Mouse (Mus musculus): Measurements from ENCODE around the gene Arnt2.

The Arnt2 gene

DNA sequence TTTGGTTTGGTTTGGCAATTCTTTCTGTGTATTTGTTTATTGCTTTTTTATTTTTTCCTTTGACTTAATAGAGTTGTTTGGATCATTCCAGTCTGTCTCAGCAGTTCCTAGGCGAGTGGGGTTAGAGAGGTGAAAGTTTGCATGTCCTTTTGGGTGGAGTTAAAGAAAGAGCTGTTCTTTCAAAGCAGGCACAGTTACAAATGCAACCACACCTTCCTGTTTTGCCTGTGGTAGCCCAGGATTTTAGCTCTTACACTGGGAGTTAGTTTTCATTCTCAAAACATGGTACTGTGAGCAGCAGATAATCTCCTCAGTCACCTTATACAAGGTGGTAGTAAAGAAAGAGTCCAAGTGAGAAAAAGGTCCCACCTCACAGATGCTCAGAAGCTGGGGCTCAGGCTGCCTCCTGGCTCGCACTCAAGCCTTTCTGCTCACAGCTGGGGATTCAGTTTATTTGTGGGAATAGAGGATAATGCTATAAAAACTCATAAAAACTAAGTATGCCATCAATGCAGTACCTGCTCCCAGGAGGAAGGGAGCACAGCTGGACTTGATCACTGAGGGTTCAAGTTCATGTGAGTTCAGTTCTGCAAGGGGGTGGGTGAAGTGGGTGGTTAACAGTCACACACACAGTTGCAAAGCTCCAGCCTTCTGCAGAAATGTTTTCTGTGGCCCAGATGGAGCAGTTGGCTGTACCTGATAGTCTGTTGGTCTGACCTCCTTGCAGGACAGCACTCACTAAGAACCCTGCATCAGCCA lies 84.2 kb downstream of the Arnt2 start:
- in situ Hi-C loops (cut with MboI; ENCODE audit: low pct_unique_long_range_greater_than_20kb in 1 of 2, low sequenced_read_pairs in 2 of 2, unreplicated experiment in 1 of 2): loop anchor here in 1 of 2 experiments (25.0 kb wide), 1 partner anchor 363 kb away; no protein-coding TSS in a partner anchor

DNA sequence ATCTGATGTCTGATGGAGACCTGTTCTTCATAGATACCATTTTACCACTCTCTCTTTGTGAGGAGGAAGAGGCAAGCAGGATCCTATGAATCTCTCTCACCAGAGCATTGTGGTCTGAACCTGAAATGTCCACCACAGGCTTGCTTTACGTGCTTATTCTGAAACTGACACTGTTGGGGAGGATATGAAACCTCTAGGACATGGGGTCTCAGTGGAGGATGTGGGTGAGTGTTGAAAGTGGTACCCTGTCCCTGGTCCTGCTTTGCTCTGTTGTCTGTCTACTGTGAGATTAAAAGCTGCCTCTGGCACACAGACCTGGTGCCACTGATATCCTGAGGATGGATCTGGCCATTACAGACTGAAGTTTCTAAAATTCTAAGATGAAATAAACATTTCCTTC lies 88.4 kb downstream of the Arnt2 start:
- in situ Hi-C loops (cut with MboI; ENCODE audit: low pct_unique_long_range_greater_than_20kb in 1 of 2, low sequenced_read_pairs in 2 of 2, unreplicated experiment in 1 of 2): no loop called here

DNA sequence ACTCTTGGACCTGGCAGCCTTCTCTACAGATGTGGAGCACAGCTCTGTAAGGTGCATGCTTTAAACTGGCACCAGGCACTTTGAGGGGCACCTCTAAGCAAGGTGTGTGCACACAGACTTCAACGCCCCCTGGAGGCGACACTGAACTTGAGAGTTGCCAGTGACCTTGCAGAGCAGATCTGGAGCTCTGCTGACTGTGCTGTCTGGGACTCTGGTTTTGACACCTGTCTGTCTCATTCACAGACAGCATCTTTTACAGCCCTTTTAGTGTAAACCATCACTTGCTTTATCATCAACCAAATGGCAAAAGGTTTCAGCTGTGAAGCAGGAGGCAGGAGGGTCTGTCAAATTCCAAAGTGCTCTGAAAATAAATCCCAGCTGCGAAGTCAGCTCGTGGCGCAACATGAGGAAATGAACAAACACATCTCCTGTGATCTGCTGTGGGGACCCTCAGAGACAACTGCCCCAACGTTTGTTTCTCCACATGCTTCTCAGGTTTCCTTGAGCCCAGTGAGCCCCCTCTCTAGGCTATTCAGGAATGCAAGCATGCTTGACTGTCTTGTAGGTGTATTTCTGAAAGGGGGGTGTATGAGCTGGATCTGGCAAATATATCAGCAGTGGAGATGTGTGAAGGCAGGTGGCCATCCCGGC lies 94.5 kb downstream of the Arnt2 start:
- in situ Hi-C loops (cut with MboI; ENCODE audit: low pct_unique_long_range_greater_than_20kb in 1 of 2, low sequenced_read_pairs in 2 of 2, unreplicated experiment in 1 of 2): no loop called here

DNA sequence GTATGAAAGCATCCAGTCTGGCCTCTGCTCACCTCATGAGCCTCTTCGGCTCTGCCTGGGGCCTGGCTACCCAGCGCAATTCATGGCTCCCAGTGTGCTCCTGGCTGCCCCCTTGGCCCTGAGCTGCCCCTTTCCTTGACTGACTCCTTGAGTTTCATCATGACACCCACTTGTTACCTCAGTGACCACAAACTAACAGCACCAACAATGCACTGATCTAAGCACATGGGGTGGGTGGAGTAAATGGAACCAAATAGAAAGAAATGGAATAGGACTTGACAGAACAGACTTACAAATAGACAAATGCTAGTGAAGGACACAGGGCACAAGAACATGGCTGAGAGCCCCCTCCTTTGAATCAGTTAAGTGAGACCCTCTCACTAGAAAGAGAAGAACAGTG lies 95.2 kb downstream of the Arnt2 start:
- in situ Hi-C loops (cut with MboI; ENCODE audit: low pct_unique_long_range_greater_than_20kb in 1 of 2, low sequenced_read_pairs in 2 of 2, unreplicated experiment in 1 of 2): no loop called here

DNA sequence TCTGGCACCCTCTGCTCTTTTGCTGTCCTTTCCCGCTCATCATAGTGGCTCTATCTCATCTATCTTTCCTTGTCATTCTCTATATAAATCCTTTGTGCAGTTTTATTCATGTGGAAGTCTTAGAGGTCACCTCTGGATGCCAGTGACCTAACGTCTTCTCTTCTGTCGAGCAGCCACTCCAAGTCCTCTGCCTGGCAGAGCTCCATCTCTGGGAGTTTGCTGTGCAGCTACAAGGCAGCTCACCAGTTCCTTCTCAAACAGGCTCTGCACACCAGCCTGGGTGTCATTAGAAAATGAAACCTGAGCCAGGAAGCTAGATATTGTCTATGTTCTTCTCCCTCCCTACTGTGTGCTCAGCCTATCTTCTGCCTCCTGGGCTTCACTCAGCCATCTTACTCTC lies 98.4 kb downstream of the Arnt2 start:
- in situ Hi-C loops (cut with MboI; ENCODE audit: low pct_unique_long_range_greater_than_20kb in 1 of 2, low sequenced_read_pairs in 2 of 2, unreplicated experiment in 1 of 2): no loop called here

DNA sequence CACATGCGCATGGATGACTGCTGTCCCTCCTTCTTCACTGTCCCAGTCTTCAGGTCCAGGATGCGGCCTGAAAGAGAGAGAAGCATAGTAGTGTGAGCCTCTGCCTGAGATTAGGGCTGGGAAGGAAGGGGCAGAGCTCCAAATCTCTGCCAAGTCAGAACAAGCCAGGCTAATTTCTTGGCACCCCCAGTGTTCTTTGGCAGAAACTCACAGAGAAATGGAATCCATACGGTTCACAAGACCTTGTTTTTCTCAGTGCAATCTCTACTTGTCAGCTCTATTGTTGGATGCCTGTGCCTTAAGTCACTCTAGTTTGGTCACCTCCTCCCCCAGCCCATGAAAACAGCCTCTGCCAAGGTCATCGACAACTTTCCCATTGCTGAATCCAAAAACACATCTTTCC lies 99.1 kb downstream of the Arnt2 start:
- in situ Hi-C loops (cut with MboI; ENCODE audit: low pct_unique_long_range_greater_than_20kb in 1 of 2, low sequenced_read_pairs in 2 of 2, unreplicated experiment in 1 of 2): no loop called here

DNA sequence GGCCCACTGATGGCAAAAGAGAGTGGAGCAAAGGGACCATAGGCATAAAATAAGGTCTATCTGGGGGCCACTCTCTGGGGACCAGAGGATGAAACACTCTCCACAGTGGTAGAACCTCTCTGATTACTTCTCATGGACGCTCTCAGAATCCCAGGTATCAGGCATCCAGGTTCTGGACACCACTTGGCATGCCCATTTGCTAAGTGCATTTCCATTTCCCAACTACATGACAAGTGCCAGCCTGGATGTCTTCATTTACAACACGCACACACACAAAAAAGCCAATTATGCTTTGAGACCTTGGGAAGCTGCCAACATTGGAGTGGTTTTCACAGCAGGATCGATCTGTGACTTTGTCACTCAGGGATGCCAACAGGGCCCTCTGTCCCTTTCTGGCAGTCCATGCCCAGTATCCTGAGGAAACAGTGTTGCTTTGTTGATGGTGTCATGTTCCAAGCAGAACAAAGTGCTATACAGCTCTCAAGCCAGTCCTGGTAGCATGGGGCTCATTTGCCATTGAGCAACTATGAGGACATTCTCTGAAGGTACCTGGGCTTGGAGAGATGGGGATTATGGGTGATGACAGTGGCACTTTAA lies 102.5 kb downstream of the Arnt2 start:
- in situ Hi-C loops (cut with MboI; ENCODE audit: low pct_unique_long_range_greater_than_20kb in 1 of 2, low sequenced_read_pairs in 2 of 2, unreplicated experiment in 1 of 2): no loop called here

DNA sequence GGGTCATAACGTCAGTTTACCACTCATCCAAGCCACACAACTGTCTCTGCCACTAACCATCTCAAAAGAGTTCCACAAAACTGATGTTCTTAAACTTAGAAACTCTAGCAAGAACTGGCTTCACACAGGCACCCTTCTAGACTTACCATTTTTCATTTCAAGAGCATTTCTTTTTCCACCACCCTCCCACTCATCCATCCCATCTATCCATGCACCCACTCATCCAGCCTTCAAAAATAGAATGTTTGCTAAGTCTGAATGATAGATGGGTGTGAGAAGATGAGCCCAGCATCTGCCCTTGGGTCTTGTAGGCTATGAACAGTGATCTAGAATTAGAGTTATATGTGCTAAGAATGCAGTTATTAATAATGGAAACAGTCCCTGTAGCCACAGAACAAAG lies 109.7 kb downstream of the Arnt2 start:
- in situ Hi-C loops (cut with MboI; ENCODE audit: low pct_unique_long_range_greater_than_20kb in 1 of 2, low sequenced_read_pairs in 2 of 2, unreplicated experiment in 1 of 2): no loop called here

DNA sequence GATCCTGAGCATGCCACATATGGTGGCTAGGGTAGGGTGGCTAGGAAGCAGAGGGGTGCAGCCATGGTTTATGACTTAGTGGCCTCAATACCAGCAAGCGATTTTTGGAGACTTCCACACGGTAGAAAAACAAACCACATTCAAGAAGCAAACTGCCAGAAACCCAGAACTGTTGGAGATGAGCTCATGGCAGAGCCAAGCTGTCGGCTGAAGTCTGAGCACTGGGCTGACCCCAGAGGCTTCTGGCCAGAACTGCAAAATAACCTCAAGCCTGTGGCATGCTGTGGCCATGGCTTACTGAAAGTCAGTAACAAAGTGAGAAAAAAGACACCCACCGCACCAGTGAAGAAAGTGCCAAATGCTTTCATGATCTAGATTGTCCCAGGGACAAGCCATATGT lies 110.4 kb downstream of the Arnt2 start:
- in situ Hi-C loops (cut with MboI; ENCODE audit: low pct_unique_long_range_greater_than_20kb in 1 of 2, low sequenced_read_pairs in 2 of 2, unreplicated experiment in 1 of 2): no loop called here

DNA sequence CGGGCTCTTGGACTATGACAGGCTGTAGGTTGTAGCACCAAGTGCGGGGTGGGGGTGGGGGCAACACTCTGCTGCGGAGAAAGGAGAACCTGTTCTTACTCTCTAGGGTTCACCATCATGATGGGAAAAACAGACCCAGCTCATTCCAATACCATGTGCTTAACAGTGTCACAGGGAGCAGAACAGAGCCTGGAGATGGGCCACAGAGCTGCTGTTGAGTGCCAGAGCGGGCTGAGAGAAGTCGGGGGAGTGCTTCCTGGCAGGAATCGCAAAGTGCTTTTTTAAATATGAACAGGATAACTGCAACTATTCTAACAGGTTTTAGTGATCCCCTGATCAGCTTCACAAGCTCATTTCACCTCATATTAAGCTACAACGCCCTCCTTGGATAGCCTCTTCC lies 116.9 kb downstream of the Arnt2 start:
- in situ Hi-C loops (cut with MboI; ENCODE audit: low pct_unique_long_range_greater_than_20kb in 1 of 2, low sequenced_read_pairs in 2 of 2, unreplicated experiment in 1 of 2): no loop called here

DNA sequence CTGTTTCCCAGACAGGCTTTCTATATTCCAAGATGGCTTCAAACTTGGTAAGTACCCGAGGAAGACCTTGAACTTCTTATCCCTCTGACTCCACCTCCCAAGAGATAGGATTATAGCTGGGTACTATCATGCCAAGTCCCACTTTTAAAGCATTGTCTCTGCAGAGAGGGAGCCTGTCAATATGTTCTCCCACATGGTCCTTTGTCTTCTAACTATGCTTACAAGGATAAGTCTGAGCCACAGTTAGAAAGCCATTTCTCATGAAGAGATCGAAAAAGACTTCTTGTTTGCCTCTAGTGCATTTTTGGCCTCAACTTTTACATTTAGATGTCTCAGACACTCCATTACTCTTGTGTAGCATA lies 122.8 kb downstream of the Arnt2 start:
- in situ Hi-C loops (cut with MboI; ENCODE audit: low pct_unique_long_range_greater_than_20kb in 1 of 2, low sequenced_read_pairs in 2 of 2, unreplicated experiment in 1 of 2): no loop called here

DNA sequence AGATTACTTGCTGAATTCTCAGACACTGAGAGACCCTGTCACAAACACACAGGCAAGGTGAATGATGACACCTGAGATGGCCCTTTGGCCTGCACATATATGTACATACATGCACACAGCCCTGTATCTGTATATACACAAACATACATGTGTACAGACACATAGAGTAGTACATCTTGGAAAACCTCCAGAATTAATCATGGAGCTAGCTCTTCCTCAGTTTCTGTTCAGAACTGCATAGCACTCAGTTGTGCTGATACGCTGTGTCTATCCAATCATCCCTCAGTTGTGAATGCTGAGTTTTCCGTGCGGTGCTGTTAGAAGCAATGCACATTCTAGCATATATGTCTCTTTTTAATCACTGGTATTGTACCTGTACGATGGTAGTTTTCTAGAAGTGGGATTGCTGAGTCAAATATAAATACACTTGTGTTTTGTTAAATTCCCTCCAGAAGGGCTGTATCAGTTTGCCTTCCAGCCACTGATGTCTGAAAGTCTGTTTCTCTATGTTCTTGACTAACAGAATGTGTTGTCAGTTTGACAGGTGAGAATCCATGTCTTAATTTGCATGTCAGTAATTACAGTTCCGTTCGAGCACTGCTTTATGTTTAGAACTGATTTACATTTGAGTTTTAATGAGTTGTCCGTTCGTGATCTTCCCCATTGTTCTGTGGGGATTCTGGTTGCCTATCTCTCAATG lies 123.3 kb downstream of the Arnt2 start:
- in situ Hi-C loops (cut with MboI; ENCODE audit: low pct_unique_long_range_greater_than_20kb in 1 of 2, low sequenced_read_pairs in 2 of 2, unreplicated experiment in 1 of 2): no loop called here

DNA sequence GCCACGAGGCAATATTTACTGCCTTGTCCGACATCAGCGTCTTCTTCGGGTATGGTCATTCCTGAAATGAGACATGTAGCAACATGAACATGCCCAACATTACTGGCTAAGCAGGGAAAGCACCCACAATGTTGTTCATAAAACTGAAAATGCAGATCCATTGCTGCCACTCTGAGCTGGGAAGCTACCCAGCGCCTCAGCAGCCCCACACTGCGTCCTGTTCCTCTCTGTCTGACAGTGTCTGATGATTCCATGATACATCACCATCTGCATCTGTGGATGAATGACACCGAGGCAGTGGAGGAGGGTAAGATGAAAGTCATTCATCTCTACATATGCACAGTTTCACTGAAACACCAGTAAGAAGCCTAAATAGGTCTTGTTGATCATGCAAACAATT lies 124.2 kb downstream of the Arnt2 start:
- in situ Hi-C loops (cut with MboI; ENCODE audit: low pct_unique_long_range_greater_than_20kb in 1 of 2, low sequenced_read_pairs in 2 of 2, unreplicated experiment in 1 of 2): no loop called here

DNA sequence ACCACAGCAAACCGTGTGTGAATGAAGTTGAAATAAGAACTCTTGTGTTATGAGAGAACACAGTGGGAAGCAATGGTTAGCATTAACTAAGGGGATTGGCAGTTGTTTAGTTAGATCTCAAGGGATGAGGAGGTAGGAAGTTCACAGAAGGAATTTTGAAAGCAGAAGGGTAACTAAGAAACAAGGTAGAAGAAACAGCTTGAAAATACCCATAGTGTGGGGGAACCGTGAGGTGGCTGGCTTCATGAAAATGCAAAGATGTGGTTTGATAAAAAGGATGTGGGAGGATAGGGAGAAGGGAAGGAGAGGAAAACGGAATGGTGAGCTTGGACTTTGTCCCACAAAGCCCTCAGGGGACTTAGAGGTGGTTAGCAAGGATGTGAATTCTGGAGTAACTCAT lies 125.0 kb downstream of the Arnt2 start:
- in situ Hi-C loops (cut with MboI; ENCODE audit: low pct_unique_long_range_greater_than_20kb in 1 of 2, low sequenced_read_pairs in 2 of 2, unreplicated experiment in 1 of 2): no loop called here

DNA sequence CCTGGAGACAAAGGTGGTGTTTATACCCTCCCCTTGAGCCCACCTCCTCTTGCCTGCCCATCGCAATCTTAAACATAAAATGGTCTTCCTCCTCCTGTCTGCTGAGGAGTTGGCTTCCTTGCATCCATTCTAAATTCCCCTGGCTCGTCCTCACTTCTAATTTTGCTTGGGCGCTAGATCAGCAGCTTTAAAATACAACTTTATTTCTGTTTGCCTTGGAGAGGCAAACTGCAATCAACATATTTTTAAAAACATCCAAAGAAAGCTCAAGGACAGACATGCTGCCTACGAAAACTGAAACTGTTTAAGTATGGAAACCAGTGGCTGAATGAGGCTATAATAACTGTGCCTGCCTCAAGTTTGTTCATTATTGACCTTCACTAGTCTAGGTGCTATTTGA lies 127.7 kb downstream of the Arnt2 start:
- in situ Hi-C loops (cut with MboI; ENCODE audit: low pct_unique_long_range_greater_than_20kb in 1 of 2, low sequenced_read_pairs in 2 of 2, unreplicated experiment in 1 of 2): no loop called here

DNA sequence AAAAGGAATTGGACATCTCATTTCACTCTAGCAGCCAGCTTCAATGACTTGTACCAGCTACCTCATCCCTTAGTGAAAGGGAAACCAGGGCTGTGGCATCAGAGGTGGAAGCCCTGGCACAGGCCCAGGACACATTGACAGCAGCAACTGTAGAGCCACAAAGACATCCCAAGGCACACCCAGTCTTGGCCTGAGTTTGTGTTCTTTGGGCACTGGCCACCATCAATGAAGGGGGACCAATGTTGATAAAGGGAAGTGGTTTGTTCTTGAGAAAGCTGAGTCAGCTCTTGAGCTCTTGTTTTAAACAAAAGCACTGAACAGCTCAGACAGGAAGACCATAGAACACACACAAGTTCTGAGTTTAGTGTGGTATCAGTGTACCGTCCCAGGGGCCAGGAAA lies 130.7 kb downstream of the Arnt2 start:
- in situ Hi-C loops (cut with MboI; ENCODE audit: low pct_unique_long_range_greater_than_20kb in 1 of 2, low sequenced_read_pairs in 2 of 2, unreplicated experiment in 1 of 2): loop anchor here (5.0 to 10.0 kb wide), 2 partner anchors 364 to 367 kb away; no protein-coding TSS in a partner anchor

DNA sequence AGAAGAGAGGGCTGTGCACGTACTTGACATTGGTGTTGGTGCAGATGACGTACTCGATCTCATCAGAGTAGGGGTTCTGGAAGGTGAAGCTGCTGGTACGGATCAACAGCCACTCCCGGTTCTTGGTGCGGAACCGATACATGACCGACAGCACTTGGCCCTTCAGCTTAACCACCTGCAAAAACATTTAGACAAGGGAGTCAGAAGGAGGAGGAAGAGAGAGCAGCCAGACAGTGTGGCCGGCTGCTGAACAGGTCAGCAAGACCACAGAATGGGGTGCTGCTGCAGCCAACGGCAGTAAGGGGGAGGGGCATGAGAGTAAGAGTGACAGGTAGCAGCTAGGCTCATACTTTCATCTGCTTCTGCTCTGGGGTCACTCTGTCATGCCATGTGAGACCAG lies 134.7 kb downstream of the Arnt2 start:
- in situ Hi-C loops (cut with MboI; ENCODE audit: low pct_unique_long_range_greater_than_20kb in 1 of 2, low sequenced_read_pairs in 2 of 2, unreplicated experiment in 1 of 2): loop anchor here (5.0 to 10.0 kb wide), 2 partner anchors 361 to 363 kb away; no protein-coding TSS in a partner anchor

DNA sequence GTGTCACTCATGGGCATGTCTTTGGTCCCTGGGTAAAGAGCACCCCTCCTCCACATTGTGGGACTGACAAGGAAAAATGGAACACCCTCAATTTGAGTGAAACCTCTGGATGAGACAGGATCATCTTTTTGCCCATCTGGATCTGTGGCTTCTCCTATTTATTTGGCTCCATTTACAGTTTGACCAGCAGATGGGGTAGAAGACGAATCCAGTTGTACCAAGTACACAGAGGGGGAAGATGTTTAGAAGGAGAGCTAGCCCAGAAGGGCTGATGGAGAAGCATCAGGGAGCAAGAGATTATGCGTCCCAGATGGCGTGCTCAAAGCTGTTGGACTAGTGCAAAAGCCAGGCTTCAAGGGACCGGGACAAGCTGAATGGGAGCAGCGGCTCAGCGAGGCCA lies 136.0 kb downstream of the Arnt2 start:
- in situ Hi-C loops (cut with MboI; ENCODE audit: low pct_unique_long_range_greater_than_20kb in 1 of 2, low sequenced_read_pairs in 2 of 2, unreplicated experiment in 1 of 2): loop anchor here (5.0 to 10.0 kb wide), 2 partner anchors 187 to 359 kb away; partner anchors contain the start of gene Cemip (in 2 of the 2)

DNA sequence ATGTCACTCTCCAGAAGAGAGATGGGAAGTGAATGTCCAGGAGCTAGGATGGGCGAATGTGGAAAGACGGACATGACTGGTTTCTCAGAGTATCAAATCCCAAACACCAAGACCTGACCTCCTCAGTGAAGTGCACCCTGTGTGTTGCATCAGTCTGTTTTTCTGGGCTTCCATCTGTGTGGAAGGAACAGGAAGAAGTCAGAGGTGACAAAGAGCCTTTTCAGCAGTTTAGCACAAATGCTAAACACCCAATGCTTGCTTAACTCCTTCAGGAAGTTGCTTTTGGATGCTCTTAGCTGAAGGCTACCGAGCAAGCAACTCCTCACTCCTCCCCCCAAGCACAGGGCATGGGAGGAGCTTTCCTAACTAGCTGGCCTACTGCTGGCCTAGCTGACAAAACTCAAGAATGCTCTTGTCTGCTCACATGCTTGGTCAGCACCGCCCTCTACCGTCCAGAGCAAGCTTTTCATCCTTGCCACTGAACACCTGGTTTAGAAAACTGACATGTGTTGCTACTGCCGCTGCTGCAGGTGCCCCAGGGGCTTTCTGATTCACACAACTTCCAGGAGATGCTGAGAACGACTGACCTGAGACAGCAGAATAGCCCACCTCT lies 137.7 kb downstream of the Arnt2 start:
- in situ Hi-C loops (cut with MboI; ENCODE audit: low pct_unique_long_range_greater_than_20kb in 1 of 2, low sequenced_read_pairs in 2 of 2, unreplicated experiment in 1 of 2): loop anchor here (5.0 to 10.0 kb wide), 2 partner anchors 185 to 358 kb away; partner anchors contain the start of gene Cemip (in 2 of the 2)

Measured in mouse embryonic stem cell (cell line).